Mouse (Mus musculus) neural tube, postnatal 0 days (tissue): ENCODE results near the gene Smpd1. TPM values are rescaled to one million over a fixed set of nuclear protein-coding genes. Genes with fewer than 3 reads are reported as not detected.

ENCODE experiments used
- polyA plus RNA-seq: library from polyadenylated mRNA; unstranded; fragments of >200 nt; fragmentation: Nextera tagmentation; extraction: Ambion mirVana; gene quantifications from 2 replicates; pipeline ENCODE4 v1.2.1, GENCODE M21; 2015

Smpd1 gene
- 97.1 and 101 TPM in 2 replicates for polyA plus RNA-seq

GRCm38 (mm10) chr7:105554212-105554942 is at the start of gene Smpd1:
Gene Smpd1 (plus strand): TSS chr7:105554360.

GRCm38 (mm10) chr7:105581094-105581703 is 27.0 kb downstream of the Smpd1 start, which contains the start of gene Apbb1:
Gene Apbb1 (minus strand): TSS chr7:105581653.

Other genes starting within 250 kb of the Smpd1 start
- gene Olfr689, start 243.2 kb upstream of the Smpd1 start, polyA plus RNA-seq: 0.19 TPM in 1 of 2 replicates, not detected in the other
- not detected in 2 replicates for gene Olfr690, start 220.3 kb upstream of the Smpd1 start, polyA plus RNA-seq
- gene Olfr691, start 212.1 kb upstream of the Smpd1 start, polyA plus RNA-seq: 0.24 and 0.31 TPM in 2 replicates
- gene Olfr692, start 186.1 kb upstream of the Smpd1 start, polyA plus RNA-seq: not detected in 2 replicates
- not detected in 2 replicates for gene Gm5901, start 179.3 kb upstream of the Smpd1 start, polyA plus RNA-seq
- 29.2 and 36.0 TPM in 2 replicates for gene Fam160a2, start 154.3 kb upstream of the Smpd1 start, polyA plus RNA-seq
- gene Cnga4, start 149.8 kb upstream of the Smpd1 start, polyA plus RNA-seq: 0.13 and 0.18 TPM in 2 replicates
- 7.7 and 8.3 TPM in 2 replicates for gene Cckbr, start 128.6 kb upstream of the Smpd1 start, polyA plus RNA-seq
- gene Cavin3, start 72.1 kb upstream of the Smpd1 start, polyA plus RNA-seq: 51.8 and 63.3 TPM in 2 replicates
- gene Apbb1, start 27.3 kb downstream of the Smpd1 start, polyA plus RNA-seq: 260 and 295 TPM in 2 replicates
- 0.19 TPM in 1 of 2 replicates, not detected in the other for gene Hpx, start 45.8 kb downstream of the Smpd1 start, polyA plus RNA-seq
- 95.8 and 110 TPM in 2 replicates for gene Trim3, start 79.2 kb downstream of the Smpd1 start, polyA plus RNA-seq
- 229 and 231 TPM in 2 replicates for gene Timm10b, start 85.7 kb downstream of the Smpd1 start, polyA plus RNA-seq
- 75.6 and 81.8 TPM in 2 replicates for gene Arfip2, start 86.1 kb downstream of the Smpd1 start, polyA plus RNA-seq
- gene Gm45799, start 86.2 kb downstream of the Smpd1 start, polyA plus RNA-seq: 18.2 and 25.6 TPM in 2 replicates
- gene Dnhd1, start 96.5 kb downstream of the Smpd1 start, polyA plus RNA-seq: 1.5 and 1.7 TPM in 2 replicates
- 181 and 191 TPM in 2 replicates for gene Ilk, start 182.2 kb downstream of the Smpd1 start, polyA plus RNA-seq
- gene Rrp8, start 183.0 kb downstream of the Smpd1 start, polyA plus RNA-seq: 19.3 and 20.0 TPM in 2 replicates
- 129 and 156 TPM in 2 replicates for gene Taf10, start 190.0 kb downstream of the Smpd1 start, polyA plus RNA-seq
- 54.2 and 63.4 TPM in 2 replicates for gene Tpp1, start 197.9 kb downstream of the Smpd1 start, polyA plus RNA-seq
- gene Dchs1, start 233.3 kb downstream of the Smpd1 start, polyA plus RNA-seq: 5.9 and 7.6 TPM in 2 replicates